Mouse (Mus musculus): Measurements from ENCODE around the gene Desi1.
"Not testable (repeated sequence)": the region's sequence is repeated elsewhere in the genome, so short reads cannot be mapped to it uniquely, and the experiment has no call there.

The Desi1 gene

GRCm38 (mm10) chr15:82019288-82019687 lies 14.4 kb downstream of the Desi1 start:
- no peak for DNase-seq (ENCODE audit: low read depth)

DNA sequence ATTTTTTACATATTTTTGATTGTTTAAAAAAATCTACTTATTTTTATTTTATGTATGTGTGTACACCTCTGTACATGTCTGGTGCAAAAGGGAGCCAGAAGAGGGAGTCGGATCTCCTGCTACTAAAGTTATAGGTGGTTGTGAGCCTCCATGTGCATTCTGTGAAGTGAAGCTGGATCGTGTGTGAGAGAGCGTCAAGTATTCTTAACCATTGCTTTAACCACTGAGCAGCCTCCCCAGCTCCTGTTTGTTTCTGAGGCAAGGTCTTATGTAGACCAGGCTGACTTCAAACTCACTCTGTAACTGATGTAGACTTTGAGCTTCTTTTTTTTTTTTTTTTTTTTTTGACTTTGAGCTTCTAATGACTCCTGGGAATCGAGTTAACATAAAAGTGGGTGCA lies 16.2 kb downstream of the Desi1 start:
- no peak for DNase-seq (ENCODE audit: low read depth)

DNA sequence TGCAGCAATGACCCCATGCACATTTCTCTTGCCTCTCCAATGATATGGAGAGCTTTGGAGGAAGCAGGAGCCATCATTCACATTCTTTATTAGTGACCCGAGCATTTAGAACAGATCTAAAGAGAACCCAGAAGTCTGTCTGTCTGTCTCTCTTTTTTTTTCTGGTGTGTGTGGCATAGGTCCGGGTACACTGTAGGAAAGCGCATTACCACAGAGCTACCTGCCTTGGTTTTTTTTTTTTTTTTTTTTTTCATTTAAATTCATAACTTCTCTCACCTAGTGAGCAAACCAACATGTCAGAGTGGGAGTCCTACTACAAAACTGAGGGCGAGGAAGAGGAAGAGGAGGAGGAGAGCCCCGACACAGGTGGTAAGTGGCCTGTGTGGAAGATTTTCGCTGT lies 16.8 kb downstream of the Desi1 start:
- no peak for DNase-seq (ENCODE audit: low read depth)

DNA sequence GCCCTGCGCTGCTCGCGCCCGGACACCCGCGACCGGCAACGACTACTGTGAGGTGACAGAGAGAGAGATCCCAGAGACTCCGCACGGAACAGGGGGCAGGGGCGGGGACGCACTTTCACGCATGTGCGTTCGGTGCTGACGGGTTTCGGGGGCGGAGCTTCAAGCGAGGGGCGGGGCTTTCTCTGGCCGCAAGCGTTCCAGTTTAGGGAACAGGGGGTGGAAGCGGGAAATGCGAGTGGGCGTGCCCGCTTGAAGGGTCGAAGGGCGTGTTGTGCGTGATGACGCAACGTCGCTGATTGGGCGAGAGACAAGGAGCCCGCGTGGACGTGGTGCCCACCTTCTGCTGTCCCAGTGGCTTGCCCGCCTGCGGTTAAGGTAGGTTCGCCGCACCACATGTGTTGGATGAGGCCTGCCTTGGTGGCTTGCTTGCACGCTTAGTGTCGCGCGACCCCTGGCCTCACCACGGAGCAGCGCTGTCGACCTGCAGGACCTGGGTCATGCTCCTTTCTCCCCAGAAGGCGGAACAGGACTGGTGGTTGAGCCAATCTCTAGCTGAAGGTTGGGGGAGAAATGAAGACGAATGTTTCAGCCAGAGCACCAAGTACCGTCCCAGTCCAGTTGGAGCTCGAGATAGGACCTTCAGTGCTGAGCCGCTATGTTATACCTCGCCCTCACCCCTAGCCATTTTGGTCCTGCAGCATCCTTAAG lies 17.4 kb downstream of the Desi1 start:
- DNase-seq (ENCODE audit: low read depth) = peak; percentile 97

- no peak for DNase-seq (ENCODE audit: low read depth)
Measured at GRCm38 (mm10) chr15:82015392-82016100, 18.1 kb downstream of the Desi1 start.

- no peak for DNase-seq (ENCODE audit: low read depth)
Measured at GRCm38 (mm10) chr15:82014745-82015391, 18.8 kb downstream of the Desi1 start.

- no peak for DNase-seq (ENCODE audit: low read depth)
Measured at GRCm38 (mm10) chr15:82011947-82012346, 21.7 kb downstream of the Desi1 start.

DNA sequence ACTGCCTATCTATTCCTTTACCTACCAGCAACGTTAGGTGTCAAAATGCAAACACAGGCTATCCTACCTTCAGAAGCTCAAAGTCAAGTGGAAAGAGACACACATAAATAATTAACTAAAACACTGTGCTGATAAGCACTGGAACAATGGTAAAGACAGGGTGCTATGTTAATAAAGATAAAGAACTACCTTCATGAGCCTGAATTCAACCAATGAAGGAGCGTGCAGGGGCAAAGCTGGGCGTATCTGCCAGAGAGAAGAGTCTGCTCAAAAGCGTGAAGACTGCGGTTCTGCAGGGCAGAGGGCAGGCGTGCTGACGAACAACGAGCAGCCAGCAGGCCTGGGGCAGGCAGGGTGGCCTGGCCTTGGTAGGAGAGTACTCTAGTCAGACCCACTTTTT lies 29.4 kb downstream of the Desi1 start:
- DNase-seq (ENCODE audit: low read depth) = no peak

DNA sequence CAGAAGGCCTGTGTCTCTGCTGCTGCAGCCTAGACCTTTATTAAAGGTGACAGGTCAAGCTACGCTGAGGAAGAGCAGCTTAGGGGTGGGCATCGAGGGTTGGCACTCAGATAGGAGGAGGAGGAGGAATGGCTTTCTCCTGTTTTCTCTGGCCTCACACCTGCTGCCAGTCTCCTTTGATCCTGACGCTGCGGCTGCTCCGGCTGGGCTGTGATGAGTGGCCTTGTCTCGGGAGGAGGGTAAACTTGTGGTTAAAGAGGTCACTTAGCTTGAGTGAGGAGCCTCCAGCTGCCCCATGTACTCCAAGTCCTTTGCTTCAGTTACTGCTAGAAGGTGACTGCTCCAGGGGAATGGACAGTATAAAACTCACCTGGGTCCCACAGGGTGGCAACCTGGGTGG lies 39.7 kb downstream of the Desi1 start:
- DNase-seq (ENCODE audit: low read depth) = no peak

DNA sequence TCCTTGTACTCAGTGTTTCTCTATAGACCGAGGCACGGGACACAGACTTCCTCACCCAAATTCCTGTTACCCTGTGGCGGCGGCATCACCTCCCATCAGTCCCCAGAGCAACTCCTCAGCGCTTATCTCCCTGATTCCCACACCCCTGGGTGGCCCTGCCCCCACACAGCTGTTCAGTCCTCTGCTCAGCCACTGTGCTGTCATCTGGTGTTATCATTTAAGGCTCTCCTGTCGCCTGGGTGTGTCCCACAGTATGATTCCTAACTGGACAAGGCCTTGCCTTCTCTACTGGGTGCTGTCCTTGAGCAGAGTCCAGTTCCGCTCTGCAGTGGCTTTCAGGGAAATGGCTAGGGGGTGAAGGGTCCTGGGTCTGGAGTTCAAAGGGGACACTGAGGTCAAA lies 43.1 kb downstream of the Desi1 start:
- peak; percentile 28 for DNase-seq (ENCODE audit: low read depth)

- DNase-seq (ENCODE audit: low read depth) = peak; percentile 85
Measured at GRCm38 (mm10) chr15:81989371-81990062, 44.1 kb downstream of the Desi1 start.

DNA sequence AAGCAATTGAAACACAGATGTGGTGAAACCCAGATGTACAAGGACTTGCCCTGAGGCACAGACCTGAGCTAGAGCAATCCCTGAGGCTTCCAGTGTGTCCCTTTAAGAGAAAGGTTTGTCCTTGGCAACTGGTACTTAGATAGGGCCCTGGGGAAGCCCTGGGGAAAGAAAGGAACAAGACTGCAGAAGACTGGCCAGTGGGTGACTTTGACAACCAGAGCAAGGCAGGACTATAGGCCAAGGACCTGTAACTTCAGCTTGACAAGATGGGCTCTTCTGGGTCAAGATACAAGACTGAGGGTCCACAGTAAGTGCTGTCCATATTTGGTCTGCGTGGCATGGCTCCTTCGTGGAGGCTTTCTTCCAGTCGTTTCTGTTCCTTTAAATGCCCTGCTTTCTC lies 46.0 kb downstream of the Desi1 start, which contains the start of gene Xrcc6:
Gene Xrcc6 (plus strand): TSS at position 190 of the 400 bp plus-strand sequence.
- no peak for DNase-seq (ENCODE audit: low read depth)

DNA sequence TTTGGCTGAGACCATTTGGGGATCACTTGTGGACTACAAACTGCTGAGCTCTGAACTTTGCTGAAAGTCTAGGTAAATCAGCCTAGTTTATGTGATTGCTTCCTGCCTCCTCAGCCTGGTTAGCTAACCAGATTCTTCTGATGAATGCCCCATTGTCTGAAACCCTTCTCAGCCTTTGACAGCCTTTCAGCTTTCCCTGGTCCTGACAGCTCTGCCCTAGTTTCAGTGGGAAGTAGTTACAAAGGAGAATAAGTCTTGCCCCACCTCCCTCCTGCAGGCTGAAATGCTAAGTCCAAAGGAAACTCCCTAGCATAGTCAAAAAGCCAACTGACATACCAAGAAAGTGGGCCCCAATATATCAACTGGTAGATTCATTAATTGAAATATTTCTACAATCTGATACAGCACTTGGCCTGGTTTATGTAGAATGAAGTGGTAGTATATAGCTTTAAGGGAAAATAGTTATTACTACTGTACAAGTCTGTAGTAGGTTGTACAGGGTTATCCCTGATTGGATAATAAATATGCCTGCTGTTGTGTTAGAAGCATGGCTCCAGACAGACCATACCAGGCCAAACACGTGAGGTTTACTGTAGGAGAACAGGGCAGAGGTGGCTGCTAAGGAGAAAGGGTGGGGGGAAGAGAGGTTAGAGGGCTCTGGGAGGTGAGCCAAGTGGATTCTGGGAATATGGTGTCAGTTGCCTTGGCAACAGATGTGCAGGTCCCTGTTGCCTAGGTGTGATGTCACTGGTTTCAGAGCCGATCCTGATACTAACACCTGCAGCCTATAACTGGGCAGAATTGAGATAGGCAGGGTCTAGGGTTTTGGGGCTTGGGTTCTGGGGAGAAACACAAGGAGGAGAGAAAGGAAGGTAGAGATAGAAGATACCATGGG lies 48.1 kb downstream of the Desi1 start:
- DNase-seq (ENCODE audit: low read depth) = no peak

- no peak for DNase-seq (ENCODE audit: low read depth)
Measured at GRCm38 (mm10) chr15:81982173-81982572, 51.5 kb downstream of the Desi1 start.

- no peak for DNase-seq (ENCODE audit: low read depth)
Measured at GRCm38 (mm10) chr15:81980321-81980720, 53.3 kb downstream of the Desi1 start, which contains the start of gene 1700029P11Rik. Gene 1700029P11Rik, plus strand, starts transcription at chr15:81980540.

DNA sequence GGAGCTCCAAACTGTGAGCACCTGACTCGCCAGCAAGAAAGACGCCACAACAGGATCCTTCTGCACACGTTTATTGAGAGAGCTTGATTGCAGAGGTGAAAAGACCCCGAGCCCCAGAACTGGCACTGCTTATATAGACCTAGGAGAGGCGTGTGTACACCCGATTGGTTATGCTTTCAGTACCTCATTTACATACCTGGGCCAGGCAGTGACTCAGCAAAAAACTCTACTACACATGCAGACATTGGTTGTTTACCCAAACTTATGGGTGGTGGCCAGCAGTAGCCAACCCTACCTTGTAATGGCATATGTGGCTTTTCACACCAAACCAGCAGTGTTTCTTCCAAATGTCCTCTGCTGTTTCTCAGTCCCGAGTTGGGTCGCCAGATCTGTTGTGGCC lies 58.5 kb downstream of the Desi1 start:
- not testable (repeated sequence) for DNase-seq (ENCODE audit: low read depth)

DNA sequence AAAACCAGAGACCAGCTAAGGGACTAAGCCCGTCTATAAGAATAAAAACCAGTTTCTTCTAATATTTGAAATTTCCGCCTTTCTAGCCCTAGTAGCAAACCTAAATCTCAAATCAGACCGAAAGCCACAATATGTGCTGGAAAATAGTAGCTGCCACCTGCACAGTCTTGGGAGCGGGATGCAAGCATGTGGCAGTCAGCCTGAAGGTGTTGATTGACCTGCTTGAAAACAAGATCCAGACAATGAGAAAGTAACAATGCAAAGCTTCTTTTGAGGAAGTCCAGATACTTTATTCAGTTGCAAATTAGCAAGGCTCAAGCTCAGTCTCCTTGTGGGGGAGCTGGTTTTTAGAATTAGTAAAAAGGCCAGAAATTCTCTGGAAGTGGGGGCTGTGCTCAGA lies 63.2 kb downstream of the Desi1 start:
- not testable (repeated sequence) for DNase-seq (ENCODE audit: low read depth)

DNA sequence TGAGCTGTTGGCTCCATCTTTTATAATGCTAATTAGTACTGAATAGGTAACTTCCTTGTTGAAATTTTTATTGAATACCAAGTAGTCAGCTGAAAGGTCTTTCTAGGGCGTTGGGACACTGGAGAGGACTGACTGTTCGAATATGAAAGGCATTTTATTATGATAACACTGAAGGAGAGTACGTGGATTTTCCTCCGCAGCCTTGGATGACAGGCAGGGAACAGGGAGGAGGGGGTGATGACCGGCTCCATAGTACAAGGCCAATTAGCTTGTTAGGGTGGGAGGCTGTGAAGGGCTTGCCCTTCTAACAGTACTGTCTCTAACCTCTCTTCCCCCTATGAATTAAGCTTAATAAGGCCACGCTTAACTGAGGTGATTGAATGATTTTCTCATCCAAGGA lies 64.0 kb downstream of the Desi1 start:
- DNase-seq (ENCODE audit: low read depth) = not testable (repeated sequence)

DNA sequence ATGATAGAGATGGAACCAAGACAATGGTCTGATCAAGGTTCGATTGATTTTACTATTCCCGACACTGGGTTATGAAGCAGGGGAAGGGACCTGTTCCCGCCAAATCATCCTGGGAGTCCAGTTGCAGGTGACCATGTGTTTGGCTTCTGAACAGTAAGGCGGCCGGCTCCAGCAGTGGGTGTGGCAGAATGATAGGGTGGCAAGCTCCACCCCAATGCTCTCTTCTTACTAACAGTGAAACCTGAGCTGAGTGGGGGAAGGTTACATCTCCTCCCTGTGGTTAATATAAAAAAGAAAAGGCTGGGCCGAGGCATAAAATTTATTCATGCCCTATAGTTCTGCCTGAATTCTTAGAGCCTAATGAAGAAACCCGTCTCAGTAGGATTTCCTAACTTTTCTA lies 64.5 kb downstream of the Desi1 start:
- DNase-seq (ENCODE audit: low read depth) = no peak

GRCm38 (mm10) chr15:81968447-81968846 lies 65.2 kb downstream of the Desi1 start:
- DNase-seq (ENCODE audit: low read depth) = no peak

GRCm38 (mm10) chr15:81967821-81968220 lies 65.8 kb downstream of the Desi1 start:
- DNase-seq (ENCODE audit: low read depth) = no peak
